Mouse (Mus musculus): ENCODE measurements around the gene Slc2a8. TPM values are rescaled to one million over a fixed set of nuclear protein-coding genes. Genes with fewer than 3 reads are reported as not detected.

The Slc2a8 gene
- polyA plus RNA-seq, 1 experiment from 2014 or later = 50.2 TPM

- H3K4me3 ChIP-seq (ENCODE audit: low read depth, low read length) = no peak overlapping the region
- H3K9ac ChIP-seq (ENCODE audit: low read depth, low read length) = no peak overlapping the region
- no peak for ATAC-seq
- WGBS = 84% methylated on average over 19 of the region's 19 CpGs
- no peak for TF ChIP-seq CTCF (IDR thresholded peaks at IDR 0.05; ENCODE audit: low read depth)
- H3K4me2 ChIP-seq (replicated peaks; ENCODE audit: low read depth) = no peak overlapping the region
- H3K9me3 ChIP-seq (ENCODE audit: control insufficient read depth) = no peaks in the 10 kb centered on the region
- H3K27ac ChIP-seq (ENCODE audit: low read depth, low read length) = no peak overlapping the region
- no peaks in the 10 kb centered on the region for H3K4me1 ChIP-seq (replicated peaks; ENCODE audit: control insufficient read depth, insufficient read depth, low read length)
- peaks cover 37% of the 10 kb centered on the region for H3K36me3 ChIP-seq (ENCODE audit: control insufficient read depth, insufficient read depth)
- no peaks in the 10 kb centered on the region for H3K27me3 ChIP-seq (replicated peaks; ENCODE audit: control insufficient read depth, insufficient read depth, low read length)
These were observed 52.7 kb downstream of the Slc2a8 start for GRCm38 (mm10) chr2:32928947-32929829.

GRCm38 (mm10) chr2:32928235-32928946 lies 53.5 kb downstream of the Slc2a8 start:
- Histone ChIP-seq H3K4me2 (replicated peaks; ENCODE audit: low read depth) (no peak overlapping the region), H3K4me1 (replicated peaks; ENCODE audit: control insufficient read depth, insufficient read depth, low read length) (no peaks in the 10 kb centered on the region), H3K27me3 (replicated peaks; ENCODE audit: control insufficient read depth, insufficient read depth, low read length) (no peaks in the 10 kb centered on the region), H3K4me3 (ENCODE audit: low read depth, low read length) (no peak overlapping the region), H3K9me3 (ENCODE audit: control insufficient read depth) (no peaks in the 10 kb centered on the region), H3K9ac (ENCODE audit: low read depth, low read length) (no peak overlapping the region), H3K27ac (ENCODE audit: low read depth, low read length) (no peak overlapping the region), H3K36me3 (ENCODE audit: control insufficient read depth, insufficient read depth) (peaks cover 40% of the 10 kb centered on the region)
- WGBS = 32% methylated on average over 10 of the region's 10 CpGs
- ATAC-seq = peak; percentile 52; the same call in 1 of the 2 replicates
- TF ChIP-seq CTCF (IDR thresholded peaks at IDR 0.05; ENCODE audit: low read depth) = peak; percentile 91

GRCm38 (mm10) chr2:32927624-32928234 lies 54.2 kb downstream of the Slc2a8 start:
- Histone ChIP-seq H3K4me3 (ENCODE audit: low read depth, low read length) (no peak overlapping the region), H3K9ac (ENCODE audit: low read depth, low read length) (no peak overlapping the region), H3K9me3 (ENCODE audit: control insufficient read depth) (no peaks in the 10 kb centered on the region), H3K27me3 (replicated peaks; ENCODE audit: control insufficient read depth, insufficient read depth, low read length) (no peaks in the 10 kb centered on the region), H3K4me2 (replicated peaks; ENCODE audit: low read depth) (no peak overlapping the region), H3K27ac (ENCODE audit: low read depth, low read length) (no peak overlapping the region), H3K36me3 (ENCODE audit: control insufficient read depth, insufficient read depth) (peaks cover 40% of the 10 kb centered on the region), H3K4me1 (replicated peaks; ENCODE audit: control insufficient read depth, insufficient read depth, low read length) (no peaks in the 10 kb centered on the region)
- ATAC-seq = no peak
- WGBS = 66% methylated on average over 15 of the region's 15 CpGs
- no peak for TF ChIP-seq CTCF (IDR thresholded peaks at IDR 0.05; ENCODE audit: low read depth)

- H3K27me3 ChIP-seq (replicated peaks; ENCODE audit: control insufficient read depth, insufficient read depth, low read length) = no peaks in the 10 kb centered on the region
- peaks cover 52% of the 10 kb centered on the region for H3K36me3 ChIP-seq (ENCODE audit: control insufficient read depth, insufficient read depth)
- H3K4me3 ChIP-seq (ENCODE audit: low read depth, low read length) = no peak overlapping the region
- H3K27ac ChIP-seq (ENCODE audit: low read depth, low read length) = no peak overlapping the region
- no peaks in the 10 kb centered on the region for H3K9me3 ChIP-seq (ENCODE audit: control insufficient read depth)
- H3K9ac ChIP-seq (ENCODE audit: low read depth, low read length) = no peak overlapping the region
- no peak overlapping the region for H3K4me2 ChIP-seq (replicated peaks; ENCODE audit: low read depth)
- TF ChIP-seq CTCF (IDR thresholded peaks at IDR 0.05; ENCODE audit: low read depth) = no peak
- 89% methylated on average over 12 of the region's 12 CpGs for WGBS
- H3K4me1 ChIP-seq (replicated peaks; ENCODE audit: control insufficient read depth, insufficient read depth, low read length) = no peaks in the 10 kb centered on the region
- no peak for ATAC-seq
These were observed 55.4 kb downstream of the Slc2a8 start for GRCm38 (mm10) chr2:32926330-32927075.

DNA sequence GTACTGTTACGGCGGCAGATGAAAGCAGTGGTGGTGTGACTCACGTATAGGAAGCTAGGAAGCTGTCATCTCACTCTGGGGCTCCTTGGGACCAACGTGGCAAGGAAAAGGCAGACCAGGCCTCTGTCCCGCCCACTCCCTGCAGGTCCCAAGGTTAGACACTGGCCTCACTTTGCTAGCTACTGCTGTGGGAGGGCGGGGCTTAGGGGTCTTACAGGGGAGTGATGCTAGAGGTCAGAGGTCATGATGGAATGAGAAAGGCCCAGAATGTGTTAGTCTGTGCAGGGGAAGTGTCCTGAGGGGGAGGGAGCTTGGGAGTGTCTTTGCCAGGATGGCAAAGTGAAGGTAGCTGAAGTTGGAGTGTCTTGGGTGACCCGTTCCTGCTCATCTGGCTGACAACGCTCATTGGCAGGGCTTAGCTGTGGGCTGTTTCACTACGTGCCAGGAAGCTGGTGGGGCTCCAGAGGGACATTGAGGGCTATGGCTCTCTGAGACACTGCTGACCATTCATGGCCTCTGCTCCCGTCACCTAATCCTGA lies 57.5 kb downstream of the Slc2a8 start:
- no peak overlapping the region; the same call in 1 of the 2 replicates for H3K27ac ChIP-seq (ENCODE audit: low read depth, low read length)
- ATAC-seq = no peak
- H3K27me3 ChIP-seq (replicated peaks; ENCODE audit: control insufficient read depth, insufficient read depth, low read length) = no peaks in the 10 kb centered on the region
- no peaks in the 10 kb centered on the region for H3K9me3 ChIP-seq (ENCODE audit: control insufficient read depth)
- peaks cover 69% of the 10 kb centered on the region for H3K36me3 ChIP-seq (ENCODE audit: control insufficient read depth, insufficient read depth)
- no peak for TF ChIP-seq CTCF (IDR thresholded peaks at IDR 0.05; ENCODE audit: low read depth)
- WGBS = 73% methylated on average over 10 of the region's 10 CpGs
- H3K4me3 ChIP-seq (ENCODE audit: low read depth, low read length) = no peak overlapping the region
- no peak overlapping the region for H3K9ac ChIP-seq (ENCODE audit: low read depth, low read length)
- H3K4me2 ChIP-seq (replicated peaks; ENCODE audit: low read depth) = no peak overlapping the region
- no peaks in the 10 kb centered on the region for H3K4me1 ChIP-seq (replicated peaks; ENCODE audit: control insufficient read depth, insufficient read depth, low read length)
